Mouse (Mus musculus): ENCODE measurements around the gene Mrps18b.

GRCm38 (mm10) chr17:35887725-35888124, 28.5 kb downstream of the Mrps18b start:
- no peak for TF ChIP-seq POLR2A (IDR thresholded peaks at IDR 0.05; ENCODE audit: borderline replicate concordance, extremely low read depth, insufficient read depth, insufficient read length, poor library complexity, severe bottlenecking)
- TF ChIP-seq CTCF (IDR thresholded peaks at IDR 0.05; ENCODE audit: borderline replicate concordance, extremely low read depth, insufficient read depth, insufficient read length), result no peak
